Mouse (Mus musculus): Measurements from ENCODE around the gene Icam4. TPM values are rescaled to one million over a fixed set of nuclear protein-coding genes. Genes with fewer than 3 reads are reported as not detected.
A peak's percentile ranks its signal among the peaks of the same experiment; 100 is the strongest.

The Icam4 gene
- polyA plus RNA-seq, 1 experiment from 2014 or later: 5.3 TPM

MicroRNA genes within 50 kb of the gene (microRNA counts, 519-probe panel; counts per million panel counts)
- 3,925 counts per million, percentile 56 among the panel's probes with 10 or more counts for microRNA mmu-miR-1900

Small RNAs within 50 kb of the gene (microRNA-seq; reads per million reads assigned to microRNA genes)
- not detected for gene Mir1900
- gene Mir7082: 2.7 reads per million

Other genes starting within 250 kb of the Icam4 start
- gene Col5a3, start 214.3 kb upstream of the Icam4 start, polyA plus RNA-seq (2014; fragmentation: Nextera tagmentation; extraction: Ambion mirVana): 0.21 TPM in 1 of 2 replicates, not detected in the other
- not detected in 2 replicates for gene Rdh8, start 210.9 kb upstream of the Icam4 start, polyA plus RNA-seq (2014; fragmentation: Nextera tagmentation; extraction: Ambion mirVana)
- 1.2 and 1.4 TPM in 2 replicates for gene A230050P20Rik, start 160.7 kb upstream of the Icam4 start, polyA plus RNA-seq (2014; fragmentation: Nextera tagmentation; extraction: Ambion mirVana)
- 2.6 TPM in 2 replicates for gene Angptl6, start 149.6 kb upstream of the Icam4 start, polyA plus RNA-seq (2014; fragmentation: Nextera tagmentation; extraction: Ambion mirVana)
- 83.9 and 87.3 TPM in 2 replicates for gene Ppan, start 141.2 kb upstream of the Icam4 start, polyA plus RNA-seq (2014; fragmentation: Nextera tagmentation; extraction: Ambion mirVana)
- gene Eif3g, start 130.8 kb upstream of the Icam4 start, polyA plus RNA-seq (2014; fragmentation: Nextera tagmentation; extraction: Ambion mirVana): 377 and 383 TPM in 2 replicates
- gene Dnmt1, start 69.5 kb upstream of the Icam4 start, polyA plus RNA-seq (2014; fragmentation: Nextera tagmentation; extraction: Ambion mirVana): 95.7 and 95.8 TPM in 2 replicates
- 46.5 and 52.8 TPM in 2 replicates for gene S1pr2, start 52.6 kb upstream of the Icam4 start, polyA plus RNA-seq (2014; fragmentation: Nextera tagmentation; extraction: Ambion mirVana)
- 163 and 169 TPM in 2 replicates for gene Mrpl4, start 26.6 kb upstream of the Icam4 start, polyA plus RNA-seq (2014; fragmentation: Nextera tagmentation; extraction: Ambion mirVana)
- gene Icam1, start 13.4 kb upstream of the Icam4 start, polyA plus RNA-seq (2014; fragmentation: Nextera tagmentation; extraction: Ambion mirVana): 5.5 and 8.3 TPM in 2 replicates
- not detected in 2 replicates for gene Icam5, start 2.7 kb downstream of the Icam4 start, polyA plus RNA-seq (2014; fragmentation: Nextera tagmentation; extraction: Ambion mirVana)
- 1.4 and 2.4 TPM in 2 replicates for gene Zglp1, start 37.7 kb downstream of the Icam4 start, polyA plus RNA-seq (2014; fragmentation: Nextera tagmentation; extraction: Ambion mirVana)
- gene Gm49373, start 43.7 kb downstream of the Icam4 start, polyA plus RNA-seq (2014; fragmentation: Nextera tagmentation; extraction: Ambion mirVana): 0.27 and 0.52 TPM in 2 replicates
- 57.5 and 60.1 TPM in 2 replicates for gene Fdx1l, start 44.2 kb downstream of the Icam4 start, polyA plus RNA-seq (2014; fragmentation: Nextera tagmentation; extraction: Ambion mirVana)
- gene Gm38431, start 62.6 kb downstream of the Icam4 start, polyA plus RNA-seq (2014; fragmentation: Nextera tagmentation; extraction: Ambion mirVana): 4.1 TPM in 2 replicates
- gene Raver1, start 62.6 kb downstream of the Icam4 start, polyA plus RNA-seq (2014; fragmentation: Nextera tagmentation; extraction: Ambion mirVana): 99.1 and 104 TPM in 2 replicates
- gene Tyk2, start 101.9 kb downstream of the Icam4 start, polyA plus RNA-seq (2014; fragmentation: Nextera tagmentation; extraction: Ambion mirVana): 8.1 and 9.7 TPM in 2 replicates
- 407 and 424 TPM in 2 replicates for gene Cdc37, start 120.6 kb downstream of the Icam4 start, polyA plus RNA-seq (2014; fragmentation: Nextera tagmentation; extraction: Ambion mirVana)
- gene Pde4a, start 136.3 kb downstream of the Icam4 start, polyA plus RNA-seq (2014; fragmentation: Nextera tagmentation; extraction: Ambion mirVana): 3.3 and 5.3 TPM in 2 replicates
- 31.1 and 35.2 TPM in 2 replicates for gene Keap1, start 210.0 kb downstream of the Icam4 start, polyA plus RNA-seq (2014; fragmentation: Nextera tagmentation; extraction: Ambion mirVana)
- gene S1pr5, start 219.1 kb downstream of the Icam4 start, polyA plus RNA-seq (2014; fragmentation: Nextera tagmentation; extraction: Ambion mirVana): 0.38 and 0.39 TPM in 2 replicates
- gene Atg4d, start 235.9 kb downstream of the Icam4 start, polyA plus RNA-seq (2014; fragmentation: Nextera tagmentation; extraction: Ambion mirVana): 29.5 and 31.9 TPM in 2 replicates